Mouse (Mus musculus): ENCODE results near the gene Dnajc19. TPM values are rescaled to one million over a fixed set of nuclear protein-coding genes. Genes with fewer than 3 reads are reported as not detected.
A peak's percentile ranks its signal among the peaks of the same experiment; 100 is the strongest.

Gene Dnajc19
- total RNA-seq (2017): 104 and 124 TPM in 2 replicates

DNA sequence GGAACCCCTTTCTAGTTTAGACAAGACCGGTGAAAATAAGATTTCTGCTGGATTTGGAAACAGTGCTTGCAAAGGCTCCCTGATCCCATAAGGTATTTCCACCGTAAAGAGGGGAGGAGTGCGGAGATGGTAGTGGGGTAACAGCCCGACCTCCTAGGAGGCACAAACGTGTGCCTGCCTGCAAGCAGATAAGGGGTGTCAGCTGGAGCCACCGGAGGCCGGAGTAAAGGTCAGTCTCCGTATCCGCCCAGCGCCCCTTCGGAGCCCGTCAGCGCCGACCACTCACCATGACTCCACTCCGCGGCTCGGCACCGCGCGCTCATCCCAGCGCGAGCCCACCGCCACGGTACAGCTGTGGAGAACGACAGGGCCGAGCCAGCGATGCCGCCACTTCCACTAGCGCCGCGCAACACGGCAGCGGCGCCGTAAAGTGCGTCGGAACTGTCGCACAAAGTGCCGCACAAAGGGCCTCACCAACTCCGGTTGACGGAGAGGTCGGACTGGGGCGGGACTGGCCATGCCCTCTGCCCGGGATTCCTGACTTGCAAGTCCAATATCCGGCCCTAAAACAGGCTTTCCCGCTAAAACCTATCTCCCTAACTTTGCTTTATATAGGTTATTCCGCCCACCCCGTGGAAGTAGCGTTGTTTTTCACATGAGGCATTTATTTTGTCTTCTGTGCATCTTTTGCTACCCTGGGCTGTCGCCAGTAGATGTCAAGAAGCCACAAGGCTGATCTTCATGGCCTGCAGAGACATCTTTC, at the start of gene Dnajc19:
Gene Dnajc19 (minus strand): TSS at position 422 of the 763 bp plus-strand sequence.
- peak; percentile 95 for ATAC-seq (replicated peaks; ENCODE audit: low read depth, poor library complexity, severe bottlenecking)

DNA sequence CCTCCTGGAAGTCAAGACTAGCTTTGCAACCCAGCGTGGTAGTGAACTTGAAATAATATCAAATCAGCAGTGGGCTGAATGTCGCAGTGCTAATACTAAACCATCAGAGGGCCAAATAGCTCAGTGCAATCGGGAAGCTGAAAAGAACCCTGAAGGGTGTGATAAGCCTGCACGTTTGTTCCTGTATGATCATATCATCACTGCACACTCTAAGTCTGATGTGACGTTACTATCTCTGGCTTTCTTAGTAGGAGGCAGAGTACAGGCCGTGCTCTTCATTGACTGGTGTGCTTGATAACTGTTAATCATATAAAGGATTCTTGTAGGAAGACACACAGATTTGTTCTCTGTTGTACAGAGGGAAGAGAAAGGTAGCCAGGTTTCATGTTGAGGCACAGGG, 48.8 kb upstream of the Dnajc19 start:
- ATAC-seq (replicated peaks; ENCODE audit: low read depth, poor library complexity, severe bottlenecking): no peak

DNA sequence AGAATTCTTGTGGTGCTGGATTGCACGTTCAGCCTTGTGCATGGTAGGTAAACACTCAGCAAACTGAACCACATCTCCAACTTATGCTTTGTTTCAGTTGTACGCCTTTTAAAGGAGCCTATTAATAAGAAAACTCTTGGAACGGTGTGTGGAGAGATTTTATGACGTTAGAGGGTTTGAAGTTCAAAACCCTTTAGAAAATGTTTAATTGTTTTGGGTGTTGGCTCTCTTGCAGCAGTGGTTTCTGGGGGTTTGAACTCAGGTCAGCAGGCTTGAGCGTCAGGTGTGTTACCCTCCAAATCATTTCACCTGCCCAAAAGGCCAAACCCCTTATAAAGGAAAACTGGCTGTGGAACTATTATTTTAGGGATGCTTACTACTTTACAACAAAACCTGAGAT, 40.2 kb upstream of the Dnajc19 start:
- no peak for ATAC-seq (replicated peaks; ENCODE audit: low read depth, poor library complexity, severe bottlenecking)

DNA sequence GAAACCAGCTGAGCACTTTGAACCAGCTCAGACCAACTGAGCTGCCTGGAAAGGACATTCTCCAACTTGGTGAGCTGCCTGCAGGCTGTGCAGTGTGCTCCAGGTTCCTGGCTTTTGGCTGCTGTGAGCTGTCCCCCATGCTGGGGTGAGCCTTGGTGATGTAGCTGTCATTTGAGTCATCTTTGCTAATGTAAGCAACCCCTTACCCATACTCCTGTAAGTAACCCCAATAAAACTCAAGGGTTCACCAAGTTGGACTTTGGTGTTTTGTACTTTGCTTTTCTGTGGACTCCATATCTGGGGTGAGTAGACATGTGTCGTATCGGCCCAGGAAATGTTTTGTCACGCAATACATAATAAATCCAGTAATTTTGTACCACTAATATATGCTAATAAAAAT, 39.7 kb upstream of the Dnajc19 start:
- no peak for ATAC-seq (replicated peaks; ENCODE audit: low read depth, poor library complexity, severe bottlenecking)

DNA sequence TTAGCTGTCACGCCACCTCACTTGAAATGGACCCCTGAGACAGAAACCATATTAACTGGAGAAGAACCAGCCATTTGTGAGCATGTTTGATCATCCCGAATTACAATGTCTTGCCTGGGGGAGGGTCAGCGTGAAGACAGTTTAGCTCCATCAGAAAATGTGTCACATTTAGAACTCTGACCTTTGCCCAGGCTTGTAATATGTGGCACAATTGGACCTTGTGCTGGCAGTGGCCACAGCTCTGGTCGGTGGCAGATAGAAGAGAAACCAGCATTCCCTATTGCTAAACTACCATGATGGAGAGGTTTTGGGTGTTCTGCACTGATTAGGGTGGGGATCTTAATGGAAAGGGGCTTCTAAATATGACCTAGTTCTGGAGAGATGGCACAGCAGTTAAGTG, 38.7 kb upstream of the Dnajc19 start:
- ATAC-seq (replicated peaks; ENCODE audit: low read depth, poor library complexity, severe bottlenecking): no peak

DNA sequence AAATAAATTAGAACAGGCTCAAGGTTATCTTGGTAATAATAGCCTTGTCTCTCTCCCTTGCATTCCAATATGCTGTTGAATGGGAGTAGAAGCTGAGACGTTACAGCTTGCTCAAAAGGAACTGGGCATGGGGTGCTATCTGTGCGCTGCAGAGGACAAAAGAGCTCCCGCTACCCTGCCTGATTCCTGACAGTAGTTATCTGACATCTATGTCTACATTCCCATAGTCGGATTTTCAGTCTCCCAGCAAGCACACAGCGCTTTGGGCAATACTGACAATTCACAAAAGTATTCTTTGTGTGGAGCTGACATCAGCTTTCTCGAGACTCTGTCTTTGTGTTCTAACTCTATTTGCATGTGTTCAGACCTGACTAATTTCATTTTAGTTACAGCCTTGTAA, 34.7 kb upstream of the Dnajc19 start:
- ATAC-seq (replicated peaks; ENCODE audit: low read depth, poor library complexity, severe bottlenecking): no peak

DNA sequence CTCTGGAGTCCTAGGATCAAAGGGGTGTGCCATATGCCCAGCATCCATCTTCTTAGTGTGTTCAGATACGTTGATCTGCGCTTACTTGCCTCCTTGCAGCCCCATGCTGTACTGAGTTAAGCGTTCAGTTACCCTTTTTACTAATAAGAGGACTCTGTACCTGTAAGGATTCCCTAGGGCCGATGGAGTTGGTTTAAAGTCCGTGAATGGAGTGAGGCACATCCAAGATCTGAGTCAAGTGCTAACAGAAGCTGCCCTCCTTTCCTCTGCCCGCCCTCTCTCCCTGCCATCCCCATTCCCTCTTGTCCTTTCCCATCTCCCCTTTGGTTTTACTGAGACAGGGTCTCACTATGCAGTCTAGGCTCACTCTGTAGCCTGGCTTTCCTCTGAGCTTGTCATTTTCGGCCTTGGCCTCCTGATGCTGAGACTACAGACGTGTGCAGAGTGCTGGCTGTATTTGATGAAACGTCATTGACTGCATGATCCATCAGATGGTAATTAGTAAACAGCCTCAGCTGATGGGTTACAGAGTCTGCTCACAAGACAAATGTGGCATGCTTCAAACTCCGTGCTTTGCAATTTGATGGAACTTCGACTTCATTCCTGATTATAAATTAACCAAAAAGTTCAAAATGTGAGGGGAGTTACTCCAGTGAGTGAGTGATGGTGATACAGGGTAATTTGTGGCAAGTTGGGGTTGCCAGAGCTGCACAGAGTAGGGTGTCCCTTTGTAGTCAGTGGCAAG, 31.0 kb upstream of the Dnajc19 start:
- no peak for ATAC-seq (replicated peaks; ENCODE audit: low read depth, poor library complexity, severe bottlenecking)

DNA sequence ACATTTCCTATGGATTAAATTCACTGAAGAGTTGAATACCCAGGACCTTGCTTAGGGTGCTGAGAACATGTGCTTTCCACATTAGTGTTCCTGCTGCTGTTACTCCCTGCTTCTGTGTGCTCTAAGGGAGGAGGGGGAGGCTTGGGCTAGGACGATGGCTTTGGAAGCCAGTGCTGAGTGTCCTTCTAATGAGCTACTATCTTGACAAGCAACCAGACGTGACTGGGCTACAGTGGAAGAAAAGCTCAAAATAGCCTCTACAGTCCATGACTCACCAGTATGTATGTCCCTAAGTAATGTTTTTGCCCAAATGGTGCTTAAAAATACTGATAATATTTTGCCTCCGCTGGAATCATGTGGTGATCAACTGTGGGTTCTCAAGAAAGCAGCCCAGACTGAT, 26.5 kb upstream of the Dnajc19 start:
- no peak for ATAC-seq (replicated peaks; ENCODE audit: low read depth, poor library complexity, severe bottlenecking)

DNA sequence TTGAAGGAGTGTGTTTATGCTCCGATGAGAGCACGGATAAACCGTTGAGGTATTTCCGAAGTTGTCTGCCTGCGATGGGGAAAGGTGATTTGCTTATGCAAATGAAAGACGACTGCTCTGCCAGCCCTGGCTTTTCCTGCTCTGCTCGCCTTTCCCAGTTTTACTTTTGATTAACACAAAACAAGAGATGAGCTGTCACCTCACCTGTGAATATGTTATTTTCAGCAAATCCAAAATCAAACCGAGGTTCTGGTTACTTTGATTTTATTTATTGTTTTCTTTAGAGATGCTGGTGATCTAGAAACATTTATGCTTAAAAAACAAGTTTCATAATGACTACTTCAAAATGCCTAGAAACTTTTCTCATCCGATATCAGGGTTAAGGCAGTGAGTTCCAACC, 25.3 kb upstream of the Dnajc19 start:
- ATAC-seq (replicated peaks; ENCODE audit: low read depth, poor library complexity, severe bottlenecking): no peak

DNA sequence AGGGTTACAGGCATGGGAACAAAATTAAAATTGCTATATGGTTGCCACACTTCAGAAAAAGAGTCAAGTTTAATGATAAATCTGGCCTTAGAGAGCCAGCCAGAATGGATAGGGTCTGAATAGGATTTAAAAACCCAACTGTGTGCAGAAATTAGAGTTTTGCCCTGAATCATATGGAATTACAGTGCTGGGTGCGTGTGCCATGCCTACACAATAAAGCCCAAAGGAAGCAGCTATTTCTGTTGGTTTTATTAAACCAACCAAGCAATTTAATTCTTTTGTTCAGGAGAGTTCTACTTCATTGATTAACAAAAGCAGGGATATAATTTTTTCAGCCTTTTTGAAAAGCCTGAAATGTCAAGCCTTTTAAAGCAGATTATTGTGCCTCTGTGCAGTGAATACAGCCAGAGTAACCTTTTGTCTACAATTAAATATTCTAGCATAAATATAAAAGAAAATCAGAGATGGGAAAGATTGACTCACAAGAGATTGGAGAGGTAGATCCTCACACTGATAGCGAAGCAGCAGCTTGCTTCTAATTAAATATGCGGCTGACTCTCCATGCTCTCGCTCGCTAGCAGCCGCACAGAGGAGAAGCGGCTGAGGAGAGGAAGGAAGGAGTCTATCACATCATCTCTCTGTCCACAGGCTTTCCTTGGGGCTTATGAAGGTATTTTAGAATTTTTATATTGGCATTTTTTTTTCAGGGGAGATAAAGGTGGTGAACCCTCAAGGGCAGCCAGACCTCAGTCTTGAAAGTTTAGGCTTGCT, 23.0 kb upstream of the Dnajc19 start:
- ATAC-seq (replicated peaks; ENCODE audit: low read depth, poor library complexity, severe bottlenecking): no peak

DNA sequence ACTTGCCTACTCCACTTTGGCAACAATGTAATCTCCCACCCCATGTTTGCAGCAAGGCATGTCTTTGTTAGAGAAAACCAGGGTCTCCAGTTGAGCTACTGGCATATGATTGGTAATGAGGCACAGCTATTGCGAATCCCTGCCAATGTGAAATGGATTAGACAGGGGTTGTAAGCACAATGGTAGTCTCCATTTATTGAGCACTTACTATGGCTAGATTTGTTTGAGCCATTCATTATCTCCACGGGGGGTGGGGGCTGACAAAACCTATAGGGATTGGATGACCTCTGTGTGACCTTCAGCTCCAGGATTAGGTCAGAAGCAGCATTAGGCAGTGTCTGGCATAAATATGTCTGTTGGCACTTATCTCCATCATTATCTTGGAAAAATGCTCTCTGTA, 21.8 kb upstream of the Dnajc19 start:
- ATAC-seq (replicated peaks; ENCODE audit: low read depth, poor library complexity, severe bottlenecking): no peak

DNA sequence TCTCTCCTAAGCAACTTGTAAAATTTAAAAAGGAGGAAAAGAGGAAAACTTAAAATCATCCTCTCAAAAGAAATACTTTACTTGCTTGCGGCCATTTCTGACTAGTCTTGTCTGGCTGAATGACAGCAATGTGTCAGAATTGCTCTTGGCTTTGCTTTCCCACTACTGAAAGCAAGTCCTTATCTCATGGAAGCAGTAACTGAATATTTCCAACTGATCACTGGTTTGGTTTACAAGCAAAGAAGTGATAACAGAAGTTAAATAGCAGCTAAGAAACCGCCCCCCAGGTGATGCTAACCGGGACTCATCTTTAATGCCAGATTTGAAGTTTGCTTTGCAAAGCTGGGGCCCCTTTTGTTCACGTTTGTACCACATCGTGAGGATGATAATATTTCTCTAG, 2.5 kb upstream of the Dnajc19 start:
- ATAC-seq (replicated peaks; ENCODE audit: low read depth, poor library complexity, severe bottlenecking): no peak

DNA sequence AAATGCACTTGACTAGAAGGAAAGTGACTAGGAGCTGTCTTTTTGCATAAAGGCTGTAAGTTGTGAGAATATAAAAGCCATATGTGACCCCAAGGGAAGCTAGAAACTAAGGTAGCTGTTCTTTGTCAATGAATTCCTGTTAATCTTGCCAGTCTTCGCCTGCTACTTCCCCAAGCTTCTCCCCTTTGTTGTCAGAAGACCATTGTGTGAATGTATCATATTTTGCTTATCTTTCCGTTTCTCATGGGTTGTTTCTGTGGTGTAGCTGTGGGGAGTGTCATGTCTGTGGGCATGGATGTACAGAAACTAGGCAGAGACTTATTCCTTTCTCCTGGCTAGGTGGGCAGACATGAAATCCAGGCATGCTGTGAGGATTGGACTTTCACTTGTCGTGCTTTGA, 808 bp upstream of the Dnajc19 start:
- ATAC-seq (replicated peaks; ENCODE audit: low read depth, poor library complexity, severe bottlenecking): no peak

DNA sequence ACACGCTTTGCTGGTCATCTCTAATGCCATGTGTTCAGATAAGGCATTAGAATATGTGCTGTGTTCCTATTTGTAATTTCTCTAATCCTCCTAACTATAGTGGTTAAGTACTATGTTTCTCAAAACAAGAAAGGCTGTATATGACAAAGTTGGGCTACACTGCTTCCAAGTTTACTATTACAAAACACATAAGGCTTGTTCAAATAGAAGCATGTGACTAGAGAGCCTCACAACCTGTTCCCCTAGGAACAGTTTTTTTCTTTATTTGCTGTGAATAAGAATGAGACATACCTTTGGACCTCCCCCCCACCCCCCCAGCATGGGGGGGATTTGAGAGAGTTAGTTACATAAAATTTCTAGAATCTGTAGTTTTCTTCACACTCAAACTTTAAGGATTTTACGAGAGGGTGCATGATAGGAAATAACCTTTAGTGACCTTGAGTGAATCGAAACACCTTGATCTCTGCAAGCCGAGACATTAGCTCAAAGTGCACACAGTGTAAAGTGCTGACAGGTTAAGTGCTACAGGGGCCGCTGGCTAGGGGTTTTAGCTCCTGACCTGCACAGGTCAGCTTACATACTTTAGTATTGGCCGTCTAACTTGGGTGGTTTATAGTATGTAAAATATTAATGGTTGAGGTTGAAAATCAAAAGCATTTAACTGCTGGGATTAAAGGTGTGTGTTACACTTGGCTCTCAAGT, 4.9 kb downstream of the Dnajc19 start:
- ATAC-seq (replicated peaks; ENCODE audit: low read depth, poor library complexity, severe bottlenecking): no peak

DNA sequence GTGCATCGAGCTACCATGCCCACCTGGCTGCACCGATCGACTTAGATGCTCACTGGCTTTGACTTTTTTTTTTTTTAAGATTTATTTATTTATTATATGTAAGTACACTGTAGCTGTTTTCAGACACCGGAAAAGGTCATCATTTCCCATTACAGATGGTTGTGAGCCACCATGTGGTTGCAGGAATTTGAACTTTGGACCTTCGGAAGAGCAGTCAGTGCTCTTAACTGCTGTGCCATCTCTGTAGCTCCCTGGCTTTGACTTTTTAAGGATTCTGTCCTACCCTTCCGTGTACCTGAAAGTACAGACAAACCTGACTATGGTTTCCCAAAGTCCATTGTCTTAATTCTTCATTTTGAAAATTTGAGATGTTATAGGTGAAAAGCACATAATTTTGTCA, 8.4 kb downstream of the Dnajc19 start:
- no peak for ATAC-seq (replicated peaks; ENCODE audit: low read depth, poor library complexity, severe bottlenecking)

DNA sequence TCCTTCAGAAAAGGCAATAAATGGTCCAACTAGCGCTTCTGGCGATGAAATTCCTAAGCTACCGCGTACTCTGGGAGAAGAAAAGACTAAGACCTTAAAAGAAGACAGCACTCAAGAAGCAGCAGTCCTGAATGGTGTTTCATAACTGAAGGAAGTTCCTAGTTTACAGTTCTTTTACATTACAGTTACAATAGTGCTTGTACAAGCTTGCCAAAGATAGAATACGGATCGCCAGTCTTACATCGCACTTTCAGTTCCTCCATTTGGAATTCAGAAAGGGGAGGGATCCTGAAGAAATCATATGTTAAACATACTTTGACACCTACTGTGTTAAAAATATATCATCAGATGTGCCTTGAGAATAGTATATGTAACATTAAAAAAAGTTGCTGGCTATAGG, 12.2 kb downstream of the Dnajc19 start:
- peak; percentile 69 for ATAC-seq (replicated peaks; ENCODE audit: low read depth, poor library complexity, severe bottlenecking)

DNA sequence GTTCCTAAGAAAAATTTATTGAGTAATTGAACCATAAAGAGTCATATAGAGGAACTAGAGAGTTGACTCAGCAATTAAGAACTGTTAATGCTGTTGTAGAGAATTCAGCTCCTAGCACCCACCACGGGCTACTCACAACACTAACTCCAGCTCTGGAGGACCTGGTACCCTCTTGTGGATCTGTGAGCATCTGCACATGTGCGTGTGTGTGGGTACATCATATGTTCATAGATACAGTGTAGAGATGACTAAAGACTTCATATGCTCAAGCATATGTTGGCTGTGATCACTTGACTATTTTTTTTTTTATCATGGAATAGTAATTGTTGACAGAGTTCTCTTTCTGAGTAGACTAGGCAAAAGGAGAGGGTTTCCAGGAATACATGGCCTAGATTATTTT, 18.8 kb downstream of the Dnajc19 start:
- no peak for ATAC-seq (replicated peaks; ENCODE audit: low read depth, poor library complexity, severe bottlenecking)

DNA sequence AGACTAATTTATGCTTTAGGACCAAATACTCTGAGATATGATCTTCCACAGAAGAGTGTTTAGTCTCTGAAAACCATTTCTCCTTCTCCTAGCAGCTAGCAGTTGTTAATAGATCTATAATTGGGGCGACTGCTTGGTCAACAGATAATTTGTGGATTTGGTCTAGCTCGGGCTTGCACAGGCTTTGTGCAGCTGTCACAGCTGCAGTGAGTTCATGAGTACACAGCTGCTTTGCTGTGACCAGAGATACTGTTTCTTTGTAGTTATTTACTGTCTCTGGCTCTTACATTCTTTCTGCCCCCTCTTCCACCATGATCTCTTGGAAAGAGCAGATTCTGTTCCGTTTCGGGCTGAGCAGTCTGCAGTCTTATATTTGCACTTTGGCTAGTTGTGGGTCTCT, 39.1 kb downstream of the Dnajc19 start:
- no peak for ATAC-seq (replicated peaks; ENCODE audit: low read depth, poor library complexity, severe bottlenecking)

DNA sequence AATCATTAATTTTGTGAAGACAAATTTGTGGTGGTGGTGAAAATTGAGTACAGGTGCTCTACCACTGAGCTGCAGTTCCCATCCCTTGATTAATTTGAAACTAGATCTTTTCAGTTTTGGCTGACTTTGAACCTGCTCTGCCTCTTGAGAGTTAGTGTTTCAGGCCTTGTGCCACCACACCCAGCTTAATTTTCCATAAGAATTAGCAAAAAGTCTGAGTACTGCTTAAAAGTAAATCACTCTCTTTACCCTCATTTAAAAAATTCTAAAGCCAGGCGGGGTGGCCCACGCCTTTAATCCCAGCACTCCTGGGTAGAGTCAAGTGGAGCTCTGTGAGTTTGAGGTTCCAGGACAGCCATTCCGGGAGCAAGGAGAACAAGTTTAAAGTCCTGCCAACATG, 45.4 kb downstream of the Dnajc19 start:
- ATAC-seq (replicated peaks; ENCODE audit: low read depth, poor library complexity, severe bottlenecking): no peak

DNA sequence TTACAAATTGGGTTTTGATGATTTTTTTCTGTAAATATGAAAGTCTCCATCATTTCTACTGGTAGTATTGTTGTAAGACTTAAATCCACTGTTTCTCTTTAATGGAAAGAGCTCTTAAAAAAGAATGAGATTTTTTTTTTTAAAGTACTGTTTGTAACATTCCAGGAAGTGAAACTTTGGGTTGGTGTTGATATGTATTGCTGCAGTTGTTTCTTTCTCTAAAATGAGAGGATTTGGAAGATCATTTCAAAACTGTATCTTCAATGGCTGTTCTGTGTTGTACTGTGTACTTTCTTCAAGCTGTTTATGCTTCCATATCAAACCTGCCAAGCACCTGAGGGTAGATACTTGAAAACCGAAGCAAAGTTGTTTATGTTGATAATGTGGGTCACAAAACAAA, 46.3 kb downstream of the Dnajc19 start:
- no peak for ATAC-seq (replicated peaks; ENCODE audit: low read depth, poor library complexity, severe bottlenecking)
